Mouse (Mus musculus) CH12.LX (cell line): ENCODE results near the gene Ddx59.

ENCODE experiments used
- CTCF ChIP-seq, 2 experiments: IDR thresholded peaks in 1 of 2; conservative IDR thresholded peaks in 1 of 2; 2 replicates each; pipeline ENCODE4 v1.5.1; 2011 to 2012; ENCODE audit warnings: low read depth in 2 of 2, low read length in 2 of 2, improper control_type of control experiment in 1 of 2, inconsistent platforms in 1 of 2, mild to moderate bottlenecking in 1 of 2, moderate library complexity in 1 of 2
- E2F4 ChIP-seq: IDR thresholded peaks from 2 replicates; pipeline ENCODE4 v1.6.1; 2011; ENCODE audit warnings: low read depth, low read length, improper control_type of control experiment; ENCODE audit not compliant: insufficient replicate concordance
- ELF1 ChIP-seq: IDR thresholded peaks from 2 replicates; pipeline ENCODE4 v1.6.1; 2014; ENCODE audit warnings: low read depth, mild to moderate bottlenecking, inconsistent platforms, low read length, improper control_type of control experiment
- MAFK ChIP-seq: IDR thresholded peaks from 2 replicates; pipeline ENCODE4 v1.6.1; 2011; ENCODE audit warnings: low read length, improper control_type of control experiment; ENCODE audit not compliant: insufficient replicate concordance
- MAZ ChIP-seq: IDR thresholded peaks from 2 replicates; pipeline ENCODE4 v1.6.1; 2012; ENCODE audit warnings: low read depth, mild to moderate bottlenecking, inconsistent platforms, low read length, improper control_type of control experiment, moderate library complexity
- POLR2A ChIP-seq: IDR thresholded peaks from 2 replicates; pipeline ENCODE4 v1.6.1; 2011; ENCODE audit warnings: low read depth, mild to moderate bottlenecking, improper control_type of control experiment, low read length
- POLR2AphosphoS2 ChIP-seq: IDR thresholded peaks from 2 replicates; pipeline ENCODE4 v1.6.1; 2011; ENCODE audit warnings: low read depth, low read length, improper control_type of control experiment
- SIN3A ChIP-seq: IDR thresholded peaks from 2 replicates; pipeline ENCODE4 v1.6.1; 2012; ENCODE audit warnings: low read length, improper control_type of control experiment, inconsistent platforms
- TCF12 ChIP-seq: IDR thresholded peaks from 2 replicates; pipeline ENCODE4 v1.6.1; 2014; ENCODE audit warnings: low read depth, mild to moderate bottlenecking, inconsistent platforms, low read length, improper control_type of control experiment
- ZKSCAN1 ChIP-seq: IDR thresholded peaks from 2 replicates; pipeline ENCODE4 v1.6.1; 2012; ENCODE audit warnings: low read depth, inconsistent platforms, low read length, improper control_type of control experiment, borderline replicate concordance

GRCm38 (mm10) chr1:136447338-136447737 is 32.3 kb downstream of the Ddx59 start:
- TF ChIP-seq POLR2A (no peak), E2F4 (no peak), CTCF (conservative IDR thresholded peaks at IDR 0.05 in 1 of 2, IDR thresholded peaks at IDR 0.05 in 1 of 2; ENCODE audit: low read depth in 2 of 2, low read length in 2 of 2) (no peak), MAFK (no peak), TCF12 (no peak), MAZ (no peak), POLR2AphosphoS2 (no peak), ELF1 (no peak), ZKSCAN1 (no peak), SIN3A (no peak)
